Mouse (Mus musculus) adrenal gland, postnatal 10 days (tissue): Measurements from ENCODE around the gene Scgb2b17. TPM values are rescaled to one million over a fixed set of nuclear protein-coding genes. Genes with fewer than 3 reads are reported as not detected.
"Not testable (repeated sequence)": the region's sequence is repeated elsewhere in the genome, so short reads cannot be mapped to it uniquely, and the experiment has no call there.

Source experiments
- DNase-seq: peaks from one replicate; pipeline ENCODE4 v3.0.0; 2021; ENCODE audit warnings: mixed read lengths
- long read RNA-seq, 2 experiments: library from polyadenylated mRNA; stranded (forward); transcript quantifications; one replicate each; pipeline ENCODE4 v2.0.0; 2021
- total RNA-seq, 2 experiments: library from RNA; stranded (reverse); gene quantifications; 2 replicates each; pipeline ENCODE4 v1.2.3; 2021

Gene Scgb2b17
- total RNA-seq = not detected
- long read RNA-seq, experiment 1 = 0 reads
- long read RNA-seq, experiment 2 = 0 reads

- not testable (repeated sequence) for DNase-seq
Observed at GRCm38 (mm10) chr7:33056461-33056860, at the start of gene Scgb2b17. Gene Scgb2b17, minus strand, starts transcription at chr7:33056561.

- DNase-seq = not testable (repeated sequence)
Observed at GRCm38 (mm10) chr7:33063149-33063548, 6.8 kb upstream of the Scgb2b17 start, which contains the start of gene Scgb1b17. Gene Scgb1b17, plus strand, starts transcription at chr7:33063449.

Other genes with a start within 250 kb of the Scgb2b17 start
- not detected for gene Scgb2b15, start 226.9 kb downstream of the Scgb2b17 start, total RNA-seq
- not detected for gene Scgb1b15, start 220.0 kb downstream of the Scgb2b17 start, total RNA-seq
- gene Scgb1b17, start 6.9 kb upstream of the Scgb2b17 start, total RNA-seq = not detected
- gene Scgb2b18, start 117.3 kb upstream of the Scgb2b17 start, total RNA-seq = not detected
- not detected for gene Scgb1b18, start 129.0 kb upstream of the Scgb2b17 start, total RNA-seq
- gene Scgb2b19, start 223.8 kb upstream of the Scgb2b17 start, total RNA-seq = not detected
- gene Scgb1b19, start 230.7 kb upstream of the Scgb2b17 start, total RNA-seq = not detected